Mouse (Mus musculus): ENCODE measurements around the gene Dpm2. TPM values are rescaled to one million over a fixed set of nuclear protein-coding genes. Genes with fewer than 3 reads are reported as not detected.

Gene Dpm2
- total RNA-seq, 2 experiments from 2014 or later = 77.6 to 84.0 TPM

DNA sequence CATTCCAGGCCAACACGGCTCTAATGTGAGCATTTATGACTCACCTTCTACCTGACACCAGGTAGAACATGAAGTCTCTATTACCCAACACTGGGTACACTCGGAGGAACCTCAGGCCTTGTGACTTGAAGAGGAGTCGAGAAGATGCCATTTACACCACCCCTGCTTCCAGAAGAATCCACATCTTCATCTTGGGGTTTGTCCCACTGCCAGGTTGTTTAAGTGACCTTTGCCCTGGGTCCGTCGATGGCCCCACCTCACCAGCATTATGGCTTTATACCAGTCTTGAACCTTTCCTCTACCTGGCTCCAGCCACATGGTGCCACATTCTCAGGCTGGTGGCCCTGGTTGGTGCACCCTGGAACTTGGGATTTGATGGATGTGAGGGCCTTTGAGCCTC is 26.6 kb downstream of the Dpm2 start:
- Histone ChIP-seq H3K4me3 (no peak overlapping the region), H3K27ac (no peak overlapping the region)
- TF ChIP-seq CTCF (conservative IDR thresholded peaks at IDR 0.05) = no peak
- DNase-seq (ENCODE audit: low spot score in 2 of 2) = no peak

DNA sequence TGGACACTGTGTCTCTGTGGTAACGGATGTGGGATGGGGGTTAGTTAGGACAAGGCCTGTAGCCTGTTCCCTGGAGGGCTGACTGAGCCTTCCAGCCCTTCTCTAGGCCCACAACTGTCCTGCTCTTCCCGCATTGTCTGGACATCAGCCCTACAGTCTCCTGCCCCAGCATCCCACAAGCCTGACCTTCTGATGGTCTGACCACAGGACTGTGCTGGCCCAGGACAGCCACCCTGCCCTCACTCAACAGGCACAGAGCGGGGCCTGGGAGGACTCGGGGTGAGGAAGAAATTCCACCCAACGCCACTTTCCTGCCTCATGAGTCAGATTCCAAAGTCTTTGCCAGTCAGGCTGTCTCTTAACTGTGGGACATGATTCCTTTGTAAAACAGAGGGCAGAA is 27.0 kb downstream of the Dpm2 start:
- no peak for TF ChIP-seq CTCF (conservative IDR thresholded peaks at IDR 0.05)
- Histone ChIP-seq H3K27ac (no peak overlapping the region), H3K4me3 (no peak overlapping the region)
- no peak for DNase-seq (ENCODE audit: low spot score in 2 of 2)

DNA sequence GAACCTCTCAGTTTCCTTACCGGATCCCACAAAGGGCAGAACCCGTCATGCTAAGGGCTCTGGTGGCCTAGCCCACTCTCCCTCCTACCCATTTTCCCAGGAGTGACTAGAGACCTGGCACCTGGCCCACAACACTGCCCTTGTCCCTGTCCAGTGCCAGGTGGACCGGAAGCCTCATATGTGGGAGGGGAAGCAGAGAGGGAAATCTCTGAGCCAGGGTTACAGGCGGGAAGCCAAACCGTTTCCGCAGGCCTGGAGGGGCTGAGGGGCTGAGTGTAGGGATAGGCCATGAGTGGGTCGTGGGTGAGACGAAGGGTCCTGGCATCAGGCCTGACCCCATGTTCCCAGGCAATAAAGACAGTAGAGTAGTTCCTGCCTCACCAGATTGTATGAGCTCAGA is 27.8 kb downstream of the Dpm2 start:
- no peak overlapping the region for H3K4me3 ChIP-seq
- no peak for DNase-seq (ENCODE audit: low spot score in 2 of 2)
- no peak overlapping the region for H3K27ac ChIP-seq
- no peak for TF ChIP-seq CTCF (conservative IDR thresholded peaks at IDR 0.05)

DNA sequence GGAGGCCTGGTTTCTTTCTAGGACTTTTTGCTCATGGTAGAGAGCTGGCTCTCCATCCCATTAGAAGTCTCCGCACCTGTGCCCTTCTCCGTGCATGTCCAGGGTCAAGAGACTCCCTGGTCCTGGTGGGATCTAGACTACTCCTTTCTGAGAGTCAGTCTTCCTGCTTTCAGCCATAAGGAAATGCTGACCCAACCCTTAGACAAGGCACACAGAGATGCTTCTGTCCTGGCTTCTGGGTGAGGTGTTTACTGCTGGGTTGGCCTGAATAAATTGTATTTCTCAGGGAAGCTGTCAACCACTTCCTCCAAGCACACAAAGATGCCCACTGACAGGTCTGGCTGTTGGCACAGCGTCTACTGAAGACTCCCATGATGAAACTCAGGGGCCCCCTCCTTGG is 28.8 kb downstream of the Dpm2 start, which contains the start of gene St6galnac6:
Gene St6galnac6, plus strand, starts transcription at position 301 of the 400 bp plus-strand sequence.
- H3K4me3 ChIP-seq = no peak within 1 kb of the TSS
- no peak for TF ChIP-seq CTCF (conservative IDR thresholded peaks at IDR 0.05)
- no peak for DNase-seq (ENCODE audit: low spot score in 2 of 2)
- H3K27ac ChIP-seq = no peak within 1 kb of the TSS

DNA sequence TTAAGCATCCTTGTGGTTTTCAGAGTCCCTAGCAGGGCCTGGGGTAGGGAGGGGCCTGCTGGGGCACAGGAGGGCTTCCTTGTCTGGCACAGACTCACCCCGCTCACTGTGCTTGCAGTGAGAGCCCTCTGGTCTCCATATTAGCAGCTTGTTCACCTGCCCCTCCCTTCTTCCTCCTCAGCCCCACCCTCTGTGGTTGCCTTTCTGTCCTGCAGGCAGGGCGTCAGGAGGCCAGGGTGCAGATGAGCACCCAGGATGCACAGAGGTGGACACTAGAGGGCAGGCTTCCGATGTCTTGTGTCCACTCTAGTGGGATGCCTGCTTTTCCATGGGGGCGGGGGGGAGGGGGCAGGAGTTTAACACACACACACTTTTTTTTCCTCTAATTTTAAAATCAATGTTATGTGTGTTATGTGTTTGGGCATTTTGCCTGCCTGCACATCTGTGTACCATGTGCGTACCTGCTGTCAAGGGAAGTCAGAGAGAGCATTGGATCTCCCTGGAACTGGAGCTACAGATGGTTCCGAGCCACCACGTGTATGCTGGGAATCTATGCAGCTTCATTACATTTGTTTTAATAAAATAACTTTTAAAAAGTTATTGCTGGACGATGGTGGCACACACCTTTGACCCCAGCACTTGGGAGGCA is 30.9 kb downstream of the Dpm2 start:
- peak; percentile 68 for TF ChIP-seq CTCF (conservative IDR thresholded peaks at IDR 0.05)
- DNase-seq (ENCODE audit: low spot score in 2 of 2) = no peak
- H3K27ac ChIP-seq = no peak overlapping the region
- no peak overlapping the region for H3K4me3 ChIP-seq

GRCm38 (mm10) chr2:32602600-32603054 is 32.0 kb downstream of the Dpm2 start:
- Histone ChIP-seq H3K4me3 (peak overlapping the region; percentile 38; the same call in 1 of the 2 replicates), H3K27ac (peak overlapping the region; percentile 46; the same call in 1 of the 2 replicates)
- peak; percentile 99 for TF ChIP-seq CTCF (conservative IDR thresholded peaks at IDR 0.05)
- DNase-seq (ENCODE audit: low spot score in 2 of 2) = peak; percentile 83 to 94

- H3K4me3 ChIP-seq = no peak overlapping the region
- TF ChIP-seq CTCF (conservative IDR thresholded peaks at IDR 0.05) = no peak
Measured at GRCm38 (mm10) chr2:32604631-32605030, 34.0 kb downstream of the Dpm2 start.

DNA sequence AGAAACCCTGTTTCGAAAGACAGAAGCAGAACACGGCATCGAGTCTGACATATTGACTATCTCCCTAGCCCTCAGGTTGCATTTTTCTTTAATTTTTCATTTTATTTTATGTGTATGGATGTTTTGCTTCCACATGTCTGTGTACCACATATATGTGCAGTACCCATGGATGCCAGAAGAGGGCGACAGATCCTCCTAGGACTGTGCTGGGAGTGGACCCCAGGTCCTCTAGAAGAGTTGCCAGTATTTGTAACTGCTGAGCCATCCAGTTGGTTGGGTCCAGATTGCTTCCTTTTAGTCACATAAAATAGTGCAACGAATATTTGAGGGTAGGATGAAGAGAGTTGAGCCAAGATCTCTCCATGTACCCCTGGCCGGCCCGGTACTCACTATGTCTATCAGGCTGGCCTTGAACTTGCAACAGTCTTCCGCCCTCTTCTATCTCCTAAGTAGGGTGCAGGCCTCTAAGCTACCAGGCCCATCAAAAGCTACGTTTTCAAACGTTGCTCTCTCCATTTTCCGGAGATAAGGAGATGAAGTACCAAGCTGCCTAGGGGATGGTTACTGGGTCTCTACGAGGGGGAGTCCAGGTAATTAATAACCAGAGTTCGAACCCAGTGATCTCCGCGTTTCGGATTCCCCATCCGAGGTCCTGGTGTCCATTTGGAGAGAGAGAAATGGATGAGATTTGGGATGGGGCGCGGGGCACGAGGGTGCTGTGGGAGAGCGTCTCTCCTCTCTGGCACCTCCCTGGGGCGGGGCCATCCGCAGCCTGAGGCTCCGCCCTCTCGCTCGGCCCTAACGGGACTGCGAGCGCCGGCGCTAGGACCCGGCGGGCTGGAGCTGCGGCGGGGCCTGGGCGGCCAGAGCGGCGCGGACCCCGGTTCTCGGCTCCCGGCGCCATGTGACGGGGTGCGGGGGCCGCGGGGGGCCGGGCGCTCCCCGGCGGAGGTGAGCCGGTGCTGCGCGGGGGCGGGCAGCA is 35.8 kb downstream of the Dpm2 start:
- peak; percentile 81 for TF ChIP-seq CTCF (conservative IDR thresholded peaks at IDR 0.05)
- Histone ChIP-seq H3K4me3 (peak overlapping the region; percentile 68), H3K27ac (peak overlapping the region; percentile 96)
- peak; percentile 81 to 82 for DNase-seq (ENCODE audit: low spot score in 2 of 2)

More at GRCm38 (mm10) chr2:32604631-32605030, 34.0 kb downstream of the Dpm2 start:
- no peak overlapping the region for H3K27ac ChIP-seq
- DNase-seq (ENCODE audit: low spot score in 2 of 2) = no peak

GRCm38 (mm10) chr2:32607262-32607947 is 36.7 kb downstream of the Dpm2 start:
- H3K4me3 ChIP-seq = peak overlapping the region; percentile 68
- TF ChIP-seq CTCF (conservative IDR thresholded peaks at IDR 0.05) = no peak
- DNase-seq (ENCODE audit: low spot score in 2 of 2) = no peak
- peak overlapping the region; percentile 96 for H3K27ac ChIP-seq

- Histone ChIP-seq H3K4me3 (peak overlapping the region; percentile 68), H3K27ac (peak overlapping the region; percentile 96)
- TF ChIP-seq CTCF (conservative IDR thresholded peaks at IDR 0.05) = peak; percentile 28
- no peak for DNase-seq (ENCODE audit: low spot score in 2 of 2)
Measured at GRCm38 (mm10) chr2:32608141-32608777, 37.6 kb downstream of the Dpm2 start.

DNA sequence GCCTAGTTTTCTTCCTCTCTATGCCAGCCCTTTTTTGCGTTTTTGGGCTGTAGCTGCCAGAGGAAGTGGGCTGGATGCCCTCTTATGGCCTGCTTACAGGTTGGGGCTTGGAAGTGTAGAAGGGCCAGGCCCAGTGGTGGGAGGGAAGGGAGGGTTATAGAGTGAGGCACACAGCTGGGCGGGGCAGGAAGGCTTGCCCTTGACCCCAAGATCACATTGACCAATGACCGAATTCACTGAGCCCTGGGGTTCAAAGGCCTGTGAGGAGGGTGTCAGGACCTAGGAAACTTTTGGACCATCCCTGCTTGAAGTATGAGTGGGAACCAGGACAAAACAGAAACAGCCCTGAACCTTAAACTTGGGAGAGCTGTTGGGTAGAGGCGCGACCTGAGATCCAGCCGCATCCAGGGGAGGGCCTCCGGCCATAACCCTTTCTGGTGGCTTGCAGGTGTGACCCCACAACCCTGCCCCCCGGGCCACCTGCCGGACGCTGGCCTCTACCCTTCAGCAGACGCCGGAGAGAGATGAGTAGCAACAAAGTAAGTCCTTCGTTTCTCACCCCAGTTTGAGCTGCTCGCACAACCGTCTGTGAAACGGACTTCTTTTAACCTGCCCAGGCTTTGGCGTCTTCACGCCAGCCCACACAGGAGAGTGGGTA is 38.2 kb downstream of the Dpm2 start:
- DNase-seq (ENCODE audit: low spot score in 2 of 2) = no peak
- Histone ChIP-seq H3K4me3 (peak overlapping the region; percentile 68), H3K27ac (peak overlapping the region; percentile 96)
- no peak for TF ChIP-seq CTCF (conservative IDR thresholded peaks at IDR 0.05)

Measured in layer of hippocampus, adult 2 months (tissue).